Mouse (Mus musculus): ENCODE measurements around the gene Slc16a12.
"Not testable (repeated sequence)": the region's sequence is repeated elsewhere in the genome, so short reads cannot be mapped to it uniquely, and the experiment has no call there.

The Slc16a12 gene

GRCm38 (mm10) chr19:34666127-34666526 lies 81.0 kb downstream of the Slc16a12 start:
- DNase-seq (ENCODE audit: low spot score), result peak; percentile 83

GRCm38 (mm10) chr19:34662740-34663139 lies 84.3 kb downstream of the Slc16a12 start:
- DNase-seq (ENCODE audit: low spot score), result no peak

DNA sequence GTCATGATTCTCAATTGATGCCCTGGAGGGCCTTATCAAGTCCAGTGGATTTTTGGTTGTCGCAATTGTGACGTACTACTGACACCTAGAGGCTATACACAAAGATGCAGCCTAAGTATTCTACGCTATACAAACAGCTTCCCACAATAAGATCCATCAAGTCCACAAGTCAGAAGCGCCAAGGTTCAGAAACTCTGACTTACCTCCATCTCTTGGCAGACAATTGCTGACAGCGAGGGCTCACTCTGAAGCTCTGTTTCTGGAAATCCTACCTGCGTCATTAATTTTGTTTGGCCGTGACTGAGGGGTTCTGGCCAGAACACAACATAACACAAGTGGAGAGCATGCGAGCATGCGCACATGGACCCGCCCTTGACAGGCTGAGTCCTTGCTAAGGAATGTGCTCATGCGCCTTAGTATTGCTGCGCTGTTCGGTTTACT lies 85.0 kb downstream of the Slc16a12 start:
- DNase-seq (ENCODE audit: low spot score), result peak; percentile 64

DNA sequence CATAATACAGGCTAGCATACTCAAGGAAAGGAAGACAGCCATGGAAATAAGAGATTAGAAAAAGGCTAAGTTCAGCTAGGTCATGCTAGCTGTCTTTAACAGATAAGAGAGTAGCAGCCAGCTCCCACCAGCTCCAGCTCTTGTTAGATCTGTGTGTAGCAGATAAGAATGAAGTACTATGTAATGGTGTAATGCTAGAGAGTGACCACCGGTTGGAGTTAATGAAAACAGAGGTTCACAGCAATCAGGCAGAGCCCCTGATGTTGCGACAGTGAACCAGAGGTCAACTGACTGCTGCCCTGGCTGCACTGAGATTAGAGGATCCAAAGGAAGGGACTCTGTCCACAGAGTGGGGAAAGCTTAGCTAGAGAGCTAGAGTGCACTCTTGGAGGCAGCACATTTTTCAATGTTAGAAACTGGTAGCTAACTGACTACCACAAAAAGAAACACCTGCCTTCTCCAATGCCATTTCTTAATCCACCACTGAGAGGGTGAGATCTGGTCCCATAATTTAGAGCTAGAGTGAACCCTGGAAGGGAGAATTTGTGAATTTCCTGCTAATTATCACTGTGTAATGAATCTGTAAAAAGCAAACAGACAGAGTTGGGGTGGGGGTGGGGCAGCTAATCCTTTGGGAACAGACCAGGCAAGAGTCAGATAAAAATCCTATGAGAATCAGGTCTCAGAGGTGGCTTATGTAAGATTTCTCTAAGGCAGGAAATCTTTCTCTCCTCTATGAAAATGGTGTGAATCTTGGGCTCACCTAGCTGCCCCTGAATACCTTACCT lies 90.4 kb downstream of the Slc16a12 start:
- DNase-seq (ENCODE audit: low spot score), result no peak

DNA sequence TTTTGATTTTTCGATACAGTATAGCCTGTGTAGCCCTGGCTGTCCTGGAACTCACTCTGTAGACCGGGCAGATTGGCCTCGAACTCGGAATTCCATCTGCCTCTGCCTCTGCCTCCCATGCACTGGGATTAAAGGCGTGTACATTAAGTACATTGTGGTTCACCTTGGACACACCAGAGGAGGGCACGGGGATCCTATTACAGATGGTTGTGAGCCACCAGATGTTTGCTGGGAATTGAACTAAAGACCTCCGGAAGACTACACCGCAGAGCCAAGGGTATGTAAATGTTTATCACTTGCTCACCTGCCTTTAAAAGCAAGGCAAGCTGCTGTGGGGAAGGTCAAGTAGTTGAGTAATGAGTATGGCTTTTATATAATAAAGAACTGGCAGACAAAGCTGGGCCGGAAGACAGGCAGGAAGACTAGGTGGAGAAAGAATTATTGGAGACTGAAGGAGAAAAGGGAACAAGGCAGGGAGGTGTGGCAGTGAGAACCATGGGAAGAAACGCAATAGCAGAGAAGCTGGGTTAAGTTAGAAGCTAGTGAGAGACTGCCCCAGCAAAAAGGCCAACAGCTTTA lies 91.8 kb downstream of the Slc16a12 start:
- no peak for DNase-seq (ENCODE audit: low spot score)

DNA sequence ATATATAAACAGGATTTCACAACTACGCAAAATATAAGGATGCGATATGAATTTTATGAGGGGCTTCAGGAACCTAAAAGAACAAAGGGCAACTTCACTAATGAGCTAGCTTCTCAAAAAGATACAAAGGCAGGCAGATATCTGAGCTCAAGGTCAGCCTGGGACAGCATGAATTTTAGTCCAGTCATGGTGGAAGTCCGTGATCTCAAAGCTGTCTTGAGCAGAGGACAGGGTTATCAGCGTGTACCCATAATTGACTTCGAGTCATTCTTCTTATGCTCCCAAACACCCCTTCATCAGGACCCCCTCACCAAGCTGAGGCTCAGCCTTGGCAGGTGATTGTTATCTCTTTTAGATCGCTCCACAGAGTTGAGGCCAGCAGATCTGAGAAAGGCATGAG lies 96.1 kb downstream of the Slc16a12 start:
- DNase-seq (ENCODE audit: low spot score), result no peak

GRCm38 (mm10) chr19:34650276-34650675 lies 96.8 kb downstream of the Slc16a12 start:
- DNase-seq (ENCODE audit: low spot score), result no peak

- not testable (repeated sequence) for DNase-seq (ENCODE audit: low spot score)
Observed at GRCm38 (mm10) chr19:34647630-34648029, 99.5 kb downstream of the Slc16a12 start.

DNA sequence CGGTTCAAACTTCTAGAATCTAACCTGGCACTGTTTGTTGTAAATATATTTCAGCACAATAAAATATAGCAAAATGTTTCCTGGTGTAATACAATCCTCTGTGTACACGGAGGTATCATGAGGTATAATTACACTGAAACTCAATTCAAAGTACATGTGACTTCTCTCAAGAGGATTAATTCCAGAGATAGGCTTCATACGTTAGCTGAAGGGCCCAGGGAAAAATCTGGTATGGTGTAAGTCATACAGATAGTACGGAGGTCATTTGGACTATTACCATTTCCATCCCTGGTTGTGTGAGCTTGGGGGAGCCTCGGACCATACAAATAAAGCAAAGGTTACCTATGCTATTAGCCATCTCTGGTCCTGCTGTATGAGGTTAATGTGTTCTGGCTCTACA lies 104.5 kb downstream of the Slc16a12 start:
- no peak for DNase-seq (ENCODE audit: low spot score)

DNA sequence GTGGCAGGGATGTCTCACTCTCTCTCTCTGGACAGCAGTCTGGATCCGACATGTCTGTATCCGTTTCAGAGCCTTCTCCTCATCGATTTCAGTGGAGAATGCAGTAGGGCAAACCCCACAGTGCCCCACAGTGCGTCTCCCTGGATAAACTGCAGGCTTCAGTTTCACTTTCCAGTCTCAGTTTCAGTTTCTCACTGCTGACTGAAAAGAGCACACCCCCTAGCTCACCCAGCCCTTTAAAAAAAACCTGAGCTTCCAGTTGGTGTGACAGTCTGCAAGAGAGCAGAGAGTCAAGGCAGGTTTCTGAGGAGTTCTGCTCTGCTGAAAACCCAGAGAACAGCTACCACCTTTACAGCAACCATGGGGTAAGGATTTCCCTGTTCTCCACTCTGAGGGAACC lies 106.5 kb downstream of the Slc16a12 start, which contains the start of the genes Ifit1bl2 and Ifit1:
TSS of gene Ifit1bl2 (minus strand) at position 121 of the 400 bp plus-strand sequence.
TSS of gene Ifit1 (plus strand) at position 249 of the 400 bp plus-strand sequence.
- DNase-seq (ENCODE audit: low spot score), result no peak

DNA sequence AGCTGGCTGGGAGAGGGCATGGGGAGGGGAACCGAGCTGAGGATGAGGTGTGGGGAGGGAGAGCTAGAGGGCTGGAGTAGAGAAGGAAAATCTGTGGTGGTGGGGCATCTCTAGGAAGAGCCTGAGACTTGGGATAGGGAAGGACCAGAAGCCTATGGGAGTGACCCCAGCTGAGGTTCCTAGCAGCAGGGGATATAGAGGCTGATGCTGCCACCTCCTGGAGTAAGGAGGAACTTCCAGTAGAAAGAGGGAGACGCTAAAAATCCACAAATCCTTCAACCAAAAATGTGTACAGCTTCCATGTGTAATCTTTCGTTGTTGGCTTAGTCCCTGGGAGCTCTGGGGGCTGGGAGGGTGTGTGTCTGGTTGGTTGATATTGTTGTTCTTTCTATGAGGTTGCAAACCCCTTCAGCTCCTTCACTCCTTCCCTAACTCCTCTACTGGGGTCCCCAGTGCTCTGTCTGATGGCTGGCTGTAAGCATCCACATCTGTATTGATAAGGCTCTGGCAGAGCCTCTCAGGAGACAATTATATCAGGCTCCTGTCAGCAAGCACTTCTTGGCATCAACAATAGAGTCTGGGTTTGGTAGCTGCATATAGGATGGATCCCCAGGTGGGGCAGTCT lies 110.0 kb downstream of the Slc16a12 start:
- peak; percentile 75 for DNase-seq (ENCODE audit: low spot score)

GRCm38 (mm10) chr19:34633484-34633883 lies 113.6 kb downstream of the Slc16a12 start:
- DNase-seq (ENCODE audit: low spot score), result no peak

DNA sequence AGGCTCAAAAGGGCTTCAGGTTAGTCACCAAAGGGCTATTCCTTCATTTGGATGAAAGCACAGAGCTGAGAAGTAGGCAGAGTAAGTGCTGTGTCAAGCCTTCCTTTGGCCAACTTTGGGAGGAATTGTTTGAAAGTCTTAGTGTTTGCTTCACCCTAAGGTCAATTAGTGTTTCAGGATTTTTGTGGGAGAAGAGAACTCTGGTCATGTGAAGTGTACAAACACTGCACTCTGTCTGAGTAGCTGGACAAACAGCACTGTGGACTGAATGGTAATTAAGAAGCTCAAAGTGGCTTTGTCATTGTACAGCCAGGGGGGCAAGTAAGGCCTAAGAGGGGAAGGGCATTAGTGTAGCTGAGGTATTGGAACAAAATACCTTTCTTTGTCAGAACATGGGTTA lies 115.6 kb downstream of the Slc16a12 start:
- no peak for DNase-seq (ENCODE audit: low spot score)

GRCm38 (mm10) chr19:34627496-34627895 lies 119.6 kb downstream of the Slc16a12 start:
- no peak for DNase-seq (ENCODE audit: low spot score)

GRCm38 (mm10) chr19:34624663-34625062 lies 122.4 kb downstream of the Slc16a12 start:
- no peak for DNase-seq (ENCODE audit: low spot score)

- DNase-seq (ENCODE audit: low spot score), result no peak
Observed at GRCm38 (mm10) chr19:34623781-34624180, 123.3 kb downstream of the Slc16a12 start.

DNA sequence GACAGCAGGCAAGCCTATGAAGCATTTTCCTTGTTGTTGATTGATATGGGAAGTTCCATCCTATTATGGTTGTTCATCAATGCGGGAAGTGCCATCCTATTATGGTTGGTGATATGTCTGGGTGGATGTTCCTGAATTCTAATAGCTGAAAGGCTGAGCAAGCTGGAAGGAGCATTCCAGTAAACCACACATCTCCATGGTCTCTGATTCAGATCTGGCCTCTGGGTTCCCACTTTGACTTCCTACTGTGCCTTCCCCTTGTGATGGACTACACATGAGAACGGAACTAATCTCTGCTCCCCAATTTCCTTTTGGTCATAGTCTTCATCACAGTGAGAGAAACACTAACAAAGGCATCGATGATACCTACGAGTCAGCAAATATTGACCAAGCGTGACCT lies 126.2 kb downstream of the Slc16a12 start:
- no peak for DNase-seq (ENCODE audit: low spot score)

Data from testis, postnatal 10 days (tissue).